Mouse (Mus musculus) neural tube, embryonic 14.5 days (tissue): ENCODE measurements around the gene Ddx60. TPM values are rescaled to one million over a fixed set of nuclear protein-coding genes. Genes with fewer than 3 reads are reported as not detected.
A peak's percentile ranks its signal among the peaks of the same experiment; 100 is the strongest.

Source experiments
- ATAC-seq: fragments of 200-750 bp; cut with Nextera tagmentation; 2 replicates; pipeline ENCODE4 v1.8.0; 2017; ENCODE audit warnings: low read depth, mild to moderate bottlenecking, moderate TSS enrichment, moderate library complexity
- H3K27ac ChIP-seq: fragments of 300-500 bp; sonication (generic); 2 replicates; pipeline ENCODE4 v1.5.1; 2014; ENCODE audit warnings: low read depth, mild to moderate bottlenecking, control low read depth, low read length, moderate library complexity, mixed read lengths
- H3K27me3 ChIP-seq: fragments of 300-500 bp; sonication (generic); 2 replicates; pipeline ENCODE4 v1.6.1; 2014; ENCODE audit warnings: low read length; ENCODE audit not compliant: control insufficient read depth, insufficient read depth
- H3K36me3 ChIP-seq: fragments of 300-500 bp; sonication (generic); 2 replicates; pipeline ENCODE4 v1.6.1; 2014; ENCODE audit warnings: low read length, mixed read lengths; ENCODE audit not compliant: control insufficient read depth, insufficient read depth
- H3K4me1 ChIP-seq: fragments of 300-500 bp; sonication (generic); 2 replicates; pipeline ENCODE4 v1.6.1; 2014; ENCODE audit warnings: low read length; ENCODE audit not compliant: control insufficient read depth, insufficient read depth
- H3K4me2 ChIP-seq: fragments of 300-500 bp; sonication (generic); 2 replicates; pipeline ENCODE4 v1.6.1; 2014; ENCODE audit warnings: mild to moderate bottlenecking, low read depth, low read length, control low read depth
- H3K4me3 ChIP-seq: fragments of 300-500 bp; sonication (generic); 2 replicates; pipeline ENCODE4 v1.5.1; 2014; ENCODE audit warnings: low read depth, low read length, control low read depth, mixed read lengths
- H3K9ac ChIP-seq: fragments of 300-500 bp; sonication (generic); replicated peaks from 2 replicates; pipeline ENCODE4 v1.6.1; 2014; ENCODE audit warnings: low read depth, mild to moderate bottlenecking, control low read depth, low read length, mixed read lengths
- H3K9me3 ChIP-seq: fragments of 300-500 bp; sonication (generic); 2 replicates; pipeline ENCODE4 v1.6.1; 2016; ENCODE audit warnings: low read length; ENCODE audit not compliant: control insufficient read depth
- WGBS: fragments of 180-500 bp; shearing (Covaris S2); extraction: QIAGEN DNeasy Blood & Tissue Kit; methylation state at CpG from one replicate; pipeline ENCODE4 v1.1.7; 2014; 5-methylcytosine and 5-hydroxymethylcytosine counted together
- polyA plus RNA-seq: library from polyadenylated mRNA; unstranded; fragments of >200 nt; fragmentation: Nextera tagmentation; extraction: Ambion mirVana; gene quantifications from 2 replicates; pipeline ENCODE4 v1.2.1, GENCODE M21; 2014

Gene Ddx60
- polyA plus RNA-seq, 1 experiment from 2014 or later = 0.20 TPM

DNA sequence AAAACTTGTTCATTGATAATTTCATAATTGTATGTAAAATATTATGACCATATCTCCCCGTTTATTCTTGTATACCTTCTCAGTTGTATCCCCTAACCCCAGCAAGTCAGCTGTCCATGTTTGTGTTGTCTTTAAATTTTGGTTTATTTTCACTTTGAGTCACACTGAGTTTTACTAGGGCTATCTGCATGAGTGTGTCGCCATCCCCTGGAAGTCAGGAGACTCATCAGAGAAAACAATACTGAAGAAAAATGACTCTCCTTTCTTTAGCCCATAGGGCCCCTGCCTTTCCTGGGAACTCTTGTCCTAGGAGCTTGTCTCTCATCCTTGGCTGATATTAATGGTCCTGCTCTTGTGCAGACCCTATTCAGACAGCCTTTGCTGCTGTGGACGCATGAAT, 106.5 kb downstream of the Ddx60 start:
- Histone ChIP-seq H3K4me2 (no peak overlapping the region), H3K9ac (no peak overlapping the region), H3K4me3 (no peak overlapping the region), H3K36me3 (no peaks in the 10 kb centered on the region), H3K27me3 (no peaks in the 10 kb centered on the region), H3K9me3 (no peaks in the 10 kb centered on the region), H3K27ac (no peak overlapping the region), H3K4me1 (no peaks in the 10 kb centered on the region)
- ATAC-seq = no peak
- WGBS = 61% methylated on average over 3 of the region's 3 CpGs

DNA sequence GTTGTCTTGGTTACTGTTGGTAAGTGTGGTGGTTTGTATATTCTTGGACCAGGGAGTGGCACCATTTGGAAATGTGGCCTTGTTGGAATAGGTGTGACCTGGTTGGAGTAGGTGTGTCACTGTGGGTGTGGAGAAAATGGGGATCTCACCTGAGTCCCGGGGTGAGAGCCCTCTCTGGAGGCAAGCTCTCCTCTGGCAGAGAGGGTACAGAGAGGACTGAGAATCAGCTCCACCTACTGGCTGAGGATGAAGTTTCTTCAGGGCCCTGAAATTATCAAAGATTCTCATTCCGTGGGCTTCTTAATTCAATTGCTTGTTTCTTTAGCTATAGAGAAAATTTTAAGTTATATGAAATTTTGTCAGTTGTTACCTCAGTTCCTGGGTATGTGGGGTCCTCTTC, 118.9 kb downstream of the Ddx60 start:
- WGBS = 50% methylated on average over 2 of the region's 2 CpGs
- H3K36me3 ChIP-seq = no peaks in the 10 kb centered on the region
- H3K4me3 ChIP-seq = no peak overlapping the region
- H3K4me2 ChIP-seq = no peak overlapping the region
- no peaks in the 10 kb centered on the region for H3K27me3 ChIP-seq
- no peaks in the 10 kb centered on the region for H3K4me1 ChIP-seq
- H3K27ac ChIP-seq = no peak overlapping the region
- no peak overlapping the region for H3K9ac ChIP-seq
- ATAC-seq = no peak
- no peaks in the 10 kb centered on the region for H3K9me3 ChIP-seq

DNA sequence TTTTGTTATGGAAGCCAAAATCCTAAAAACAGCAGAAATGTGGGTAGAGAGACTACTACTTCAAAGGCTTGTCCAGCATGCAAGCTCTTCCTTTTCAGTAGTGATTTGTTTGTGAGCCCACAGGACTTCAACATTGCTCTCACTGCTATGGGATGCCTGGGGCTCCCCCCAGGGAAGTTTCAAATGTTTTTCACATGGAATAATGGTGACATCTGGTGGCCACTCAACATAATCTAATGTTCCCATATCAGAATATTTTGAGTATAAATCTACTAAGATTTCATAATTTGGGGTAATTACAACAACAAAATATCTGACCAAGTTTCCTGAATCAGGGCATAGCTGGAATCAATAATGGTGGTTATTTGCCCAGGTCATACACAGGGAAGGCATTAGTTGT, 132.5 kb downstream of the Ddx60 start:
- ATAC-seq = no peak
- H3K27me3 ChIP-seq = no peaks in the 10 kb centered on the region
- H3K36me3 ChIP-seq = no peaks in the 10 kb centered on the region
- no peaks in the 10 kb centered on the region for H3K4me1 ChIP-seq
- no peak overlapping the region for H3K27ac ChIP-seq
- no peak overlapping the region for H3K9ac ChIP-seq
- no peak overlapping the region for H3K4me3 ChIP-seq
- no peak overlapping the region for H3K4me2 ChIP-seq
- no peaks in the 10 kb centered on the region for H3K9me3 ChIP-seq

DNA sequence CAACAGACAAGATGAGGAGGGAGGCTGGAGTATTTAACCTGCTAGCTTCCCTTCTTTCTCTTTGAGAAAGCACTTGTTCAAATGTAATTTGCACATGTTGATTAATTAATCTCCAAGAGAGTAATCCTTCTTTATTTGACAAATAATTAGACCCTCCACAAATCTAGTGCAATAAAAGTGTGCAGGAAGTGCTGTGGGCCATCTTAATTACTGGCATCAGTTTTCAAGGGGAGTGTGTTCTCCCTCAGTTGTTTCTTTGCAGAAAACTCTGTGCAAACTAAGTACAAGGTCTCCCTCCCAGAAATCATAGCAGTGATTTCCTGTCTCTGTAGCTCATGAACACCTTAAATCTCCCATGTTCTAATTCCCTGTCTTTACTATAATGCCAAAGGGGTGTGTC, 140.4 kb downstream of the Ddx60 start:
- H3K4me3 ChIP-seq = no peak overlapping the region
- H3K4me1 ChIP-seq = no peaks in the 10 kb centered on the region
- H3K4me2 ChIP-seq = no peak overlapping the region
- H3K9me3 ChIP-seq = no peaks in the 10 kb centered on the region
- no peak overlapping the region for H3K9ac ChIP-seq
- H3K27me3 ChIP-seq = no peaks in the 10 kb centered on the region
- H3K27ac ChIP-seq = no peak overlapping the region
- ATAC-seq = no peak
- H3K36me3 ChIP-seq = no peaks in the 10 kb centered on the region

DNA sequence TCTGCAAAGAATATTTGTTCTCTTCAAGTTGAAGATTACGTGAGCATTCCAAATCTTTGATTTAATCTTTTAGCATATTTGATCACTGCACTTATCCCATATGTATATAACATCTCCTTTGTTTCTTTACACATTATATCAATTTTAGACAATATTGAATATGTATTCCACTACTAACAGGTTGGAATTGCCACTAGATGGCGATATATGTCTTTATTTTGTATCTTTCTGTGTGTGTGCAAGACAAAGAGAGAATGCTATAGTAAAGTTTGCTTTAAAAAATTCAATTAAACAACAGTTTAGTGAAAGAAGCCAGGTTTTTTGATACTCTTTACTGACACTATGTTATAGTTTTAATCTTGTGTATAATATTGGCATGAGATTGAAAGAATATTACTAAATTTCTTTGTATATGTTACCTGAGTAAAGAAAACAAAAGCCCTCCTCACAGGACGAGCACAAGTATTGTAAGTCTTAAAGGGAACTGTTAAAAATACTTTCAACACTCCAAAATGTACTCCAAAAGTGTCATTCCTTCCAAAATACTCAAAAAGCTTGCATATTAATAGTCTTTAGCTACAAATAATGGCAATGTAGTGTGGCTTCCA, 152.4 kb downstream of the Ddx60 start:
- H3K4me1 ChIP-seq = no peaks in the 10 kb centered on the region
- no peaks in the 10 kb centered on the region for H3K9me3 ChIP-seq
- H3K4me3 ChIP-seq = no peak overlapping the region
- ATAC-seq = peak; percentile 91
- no peak overlapping the region for H3K27ac ChIP-seq
- H3K9ac ChIP-seq = no peak overlapping the region
- WGBS = 46% methylated on average over 3 of the region's 3 CpGs
- H3K36me3 ChIP-seq = no peaks in the 10 kb centered on the region
- no peak overlapping the region for H3K4me2 ChIP-seq
- H3K27me3 ChIP-seq = no peaks in the 10 kb centered on the region

DNA sequence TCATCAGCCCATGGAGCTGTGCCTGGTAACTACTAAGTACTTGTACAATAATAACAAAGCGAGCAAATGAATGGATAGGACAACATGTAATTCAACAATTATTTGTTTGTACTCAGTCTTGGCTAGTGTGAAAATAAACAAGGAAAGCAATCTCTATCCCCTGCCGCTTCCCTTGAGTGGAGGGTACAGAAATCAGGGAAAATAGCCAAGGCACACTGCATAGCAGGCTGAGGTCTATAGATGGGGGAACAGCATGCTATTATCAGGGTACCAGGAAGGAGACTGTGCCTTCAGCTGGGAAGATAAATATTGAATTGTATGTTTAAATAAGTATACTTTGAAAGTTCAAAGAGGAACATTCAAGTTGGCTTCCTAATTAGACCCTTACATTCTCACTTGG, 153.9 kb downstream of the Ddx60 start:
- ATAC-seq = 0 out of 2 replicates have a peak, but pooled peaks have one; percentile 34
- WGBS = 80% methylated on average over 2 of the region's 2 CpGs
- Histone ChIP-seq H3K4me1 (no peaks in the 10 kb centered on the region), H3K9ac (no peak overlapping the region), H3K4me3 (no peak overlapping the region), H3K9me3 (no peaks in the 10 kb centered on the region), H3K27me3 (no peaks in the 10 kb centered on the region), H3K36me3 (no peaks in the 10 kb centered on the region), H3K4me2 (no peak overlapping the region), H3K27ac (no peak overlapping the region)

Other genes with a start within 250 kb of the Ddx60 start
- 11.1 and 17.3 TPM in 2 replicates for gene Palld, start 25.4 kb upstream of the Ddx60 start, polyA plus RNA-seq
- gene Anxa10, start 195.1 kb downstream of the Ddx60 start, polyA plus RNA-seq = not detected in 2 replicates